Mouse (Mus musculus): ENCODE measurements around the gene Cenpv. TPM values are rescaled to one million over a fixed set of nuclear protein-coding genes. Genes with fewer than 3 reads are reported as not detected.

Cenpv gene
- polyA plus RNA-seq, 1 experiment from 2014 or later: 15.0 TPM

DNA sequence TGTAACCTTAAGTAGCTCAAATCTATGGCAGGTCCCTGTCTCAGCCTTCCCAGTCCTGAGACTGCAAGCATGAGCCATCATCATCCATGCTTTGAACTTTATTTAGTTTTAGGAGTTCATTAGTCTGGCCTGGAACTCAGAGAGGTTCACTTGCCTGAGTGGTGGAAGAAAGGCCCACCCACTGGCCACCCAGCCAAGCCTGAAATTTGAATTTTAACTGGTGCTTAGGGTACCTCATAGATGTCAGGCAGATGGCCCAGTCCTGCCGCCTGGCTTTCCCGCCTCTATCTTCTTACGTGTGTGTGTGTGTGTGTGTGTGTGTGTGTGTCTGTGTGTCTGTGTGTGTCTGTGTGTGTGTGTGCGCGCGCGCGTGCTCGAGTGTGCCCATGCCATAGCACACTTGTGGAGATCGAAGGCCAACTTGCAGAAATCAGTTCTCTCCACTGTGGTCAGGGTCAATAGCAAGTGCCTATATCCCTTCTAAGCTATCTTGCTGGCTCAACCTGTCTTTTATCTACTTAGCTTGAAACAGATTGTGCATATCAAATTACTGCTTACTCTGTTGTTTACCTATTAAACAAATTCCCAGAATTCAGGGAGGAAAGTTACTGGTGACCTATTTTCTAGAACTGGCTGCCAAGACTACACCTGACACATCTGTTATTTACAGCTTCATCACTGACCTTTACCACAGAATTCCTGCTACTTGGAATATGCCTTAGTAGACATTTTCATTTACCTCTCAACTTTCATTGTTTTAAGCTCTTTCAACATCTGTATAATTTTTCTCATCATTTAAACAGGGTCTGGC, 51.3 kb downstream of the Cenpv start:
- Histone ChIP-seq H3K27me3 (ENCODE audit: insufficient read depth, poor library complexity, severe bottlenecking) (no peaks in the 10 kb centered on the region), H3K36me3 (no peaks in the 10 kb centered on the region), H3K27ac (no peak overlapping the region), H3K4me3 (no peak overlapping the region), H3K4me1 (no peaks in the 10 kb centered on the region), H3K9me3 (no peaks in the 10 kb centered on the region)
- WGBS: 84% methylated on average over 10 of the region's 10 CpGs
- no peak for DNase-seq (ENCODE audit: low spot score)

- Histone ChIP-seq H3K36me3 (no peaks in the 10 kb centered on the region), H3K4me1 (no peaks in the 10 kb centered on the region), H3K9me3 (no peaks in the 10 kb centered on the region), H3K4me3 (no peak overlapping the region), H3K27ac (no peak overlapping the region), H3K27me3 (ENCODE audit: insufficient read depth, poor library complexity, severe bottlenecking) (no peaks in the 10 kb centered on the region)
- DNase-seq (ENCODE audit: low spot score): no peak
- WGBS: 84% methylated on average over 1 of the region's 1 CpGs
These were observed 52.1 kb downstream of the Cenpv start for GRCm38 (mm10) chr11:62486949-62487348.

DNA sequence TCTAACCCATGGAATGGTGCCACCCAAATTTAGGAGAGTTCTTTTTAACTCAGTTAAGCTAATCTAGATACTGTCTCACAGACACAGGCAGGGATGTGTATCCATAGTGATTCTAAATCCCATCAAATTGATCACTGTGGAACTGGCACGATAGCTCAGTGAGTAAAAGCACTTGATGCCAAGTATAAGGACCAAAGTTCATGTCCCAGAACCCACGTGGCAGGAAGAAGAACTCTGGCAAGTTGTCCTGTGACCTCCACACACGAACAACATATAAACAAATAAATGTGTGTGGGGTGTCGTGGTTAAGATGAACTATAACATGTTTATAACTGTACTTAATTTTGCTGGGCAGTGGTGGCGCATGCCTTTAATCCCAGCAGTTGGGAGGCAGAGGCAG, 59.5 kb downstream of the Cenpv start:
- H3K4me1 ChIP-seq: no peaks in the 10 kb centered on the region
- no peaks in the 10 kb centered on the region for H3K36me3 ChIP-seq
- DNase-seq (ENCODE audit: low spot score): no peak
- H3K9me3 ChIP-seq: no peaks in the 10 kb centered on the region
- WGBS: 86% methylated on average over 5 of the region's 5 CpGs
- no peak overlapping the region for H3K4me3 ChIP-seq
- H3K27me3 ChIP-seq (ENCODE audit: insufficient read depth, poor library complexity, severe bottlenecking): no peaks in the 10 kb centered on the region
- H3K27ac ChIP-seq: no peak overlapping the region

- H3K4me3 ChIP-seq: no peak overlapping the region
- no peak overlapping the region for H3K27ac ChIP-seq
- DNase-seq (ENCODE audit: low spot score): peak; percentile 50
- no peaks in the 10 kb centered on the region for H3K4me1 ChIP-seq
- H3K36me3 ChIP-seq: no peaks in the 10 kb centered on the region
- WGBS: 64% methylated on average over 6 of the region's 6 CpGs
- no peaks in the 10 kb centered on the region for H3K9me3 ChIP-seq
- no peaks in the 10 kb centered on the region for H3K27me3 ChIP-seq (ENCODE audit: insufficient read depth, poor library complexity, severe bottlenecking)
These were observed 60.1 kb downstream of the Cenpv start for GRCm38 (mm10) chr11:62478931-62479330.

DNA sequence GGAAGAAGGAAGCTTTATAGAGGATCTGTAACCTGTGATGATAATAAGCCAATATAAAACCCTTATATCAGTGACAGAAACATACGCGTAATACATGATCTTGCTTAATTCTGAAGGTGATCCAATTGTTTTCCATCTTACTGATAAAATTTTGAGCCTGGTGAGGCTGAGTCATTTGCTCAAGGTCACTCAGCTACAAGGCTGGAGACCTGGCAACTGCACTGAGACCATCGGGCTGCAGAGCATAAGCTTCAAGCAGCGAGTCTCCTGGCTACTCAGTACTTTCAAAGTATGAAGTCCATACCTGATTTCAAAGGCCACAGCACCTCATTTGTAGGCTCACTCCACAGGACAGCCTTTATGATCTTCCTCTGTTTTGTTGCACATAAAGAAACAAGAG, 62.9 kb downstream of the Cenpv start:
- H3K27me3 ChIP-seq (ENCODE audit: insufficient read depth, poor library complexity, severe bottlenecking): no peaks in the 10 kb centered on the region
- H3K4me3 ChIP-seq: no peak overlapping the region
- H3K36me3 ChIP-seq: no peaks in the 10 kb centered on the region
- no peak for DNase-seq (ENCODE audit: low spot score)
- no peaks in the 10 kb centered on the region for H3K9me3 ChIP-seq
- H3K27ac ChIP-seq: no peak overlapping the region
- no peaks in the 10 kb centered on the region for H3K4me1 ChIP-seq
- WGBS: 86% methylated on average over 4 of the region's 4 CpGs

Other genes with a start within 250 kb of the Cenpv start
- 14.1 and 15.4 TPM in 2 replicates for gene Pigl, start 80.8 kb downstream of the Cenpv start, polyA plus RNA-seq (2016; fragmentation: Nextera tagmentation; extraction: Ambion mirVana)
- gene Ncor1, start 80.7 kb downstream of the Cenpv start, polyA plus RNA-seq (2016; fragmentation: Nextera tagmentation; extraction: Ambion mirVana): 114 and 134 TPM in 2 replicates
- gene Ubb, start 11.9 kb upstream of the Cenpv start, polyA plus RNA-seq (2016; fragmentation: Nextera tagmentation; extraction: Ambion mirVana): 2,741 and 3,131 TPM in 2 replicates
- 4.2 and 5.9 TPM in 2 replicates for gene Trpv2, start 35.2 kb upstream of the Cenpv start, polyA plus RNA-seq (2016; fragmentation: Nextera tagmentation; extraction: Ambion mirVana)
- 14.9 and 17.2 TPM in 2 replicates for gene Lrrc75a, start 109.3 kb upstream of the Cenpv start, polyA plus RNA-seq (2016; fragmentation: Nextera tagmentation; extraction: Ambion mirVana)
- 40.5 and 49.6 TPM in 2 replicates for gene Mmgt2, start 109.4 kb upstream of the Cenpv start, polyA plus RNA-seq (2016; fragmentation: Nextera tagmentation; extraction: Ambion mirVana)
- 6.7 and 8.0 TPM in 2 replicates for gene Zfp287, start 192.6 kb upstream of the Cenpv start, polyA plus RNA-seq (2016; fragmentation: Nextera tagmentation; extraction: Ambion mirVana)
- gene Gm10428, start 213.8 kb upstream of the Cenpv start, polyA plus RNA-seq (2016; fragmentation: Nextera tagmentation; extraction: Ambion mirVana): not detected in 2 replicates